Mouse (Mus musculus) layer of hippocampus, adult 2 months (tissue): ENCODE results near the gene Foxn3. TPM values are rescaled to one million over a fixed set of nuclear protein-coding genes. Genes with fewer than 3 reads are reported as not detected.
A peak's percentile ranks its signal among the peaks of the same experiment; 100 is the strongest.

Experiments
- DNase-seq, 2 experiments: peaks; one replicate each; pipeline ENCODE4 v3.0.0; 2022; ENCODE audit warnings: low spot score in 2 of 2
- H3K27ac ChIP-seq: fragments of 200-600 bp; 2 replicates; pipeline ENCODE4 v1.8.1; 2022
- H3K4me3 ChIP-seq: fragments of 200-600 bp; 2 replicates; pipeline ENCODE4 v1.8.1; 2022; ENCODE audit warnings: mild to moderate bottlenecking
- CTCF ChIP-seq: fragments of 200-600 bp; conservative IDR thresholded peaks from 2 replicates; pipeline ENCODE4 v1.8.1; 2022; ENCODE audit warnings: antibody characterized with exemption, mild to moderate bottlenecking, moderate library complexity
- total RNA-seq, 2 experiments: library from RNA; stranded (reverse); gene quantifications; 2 replicates each; pipeline ENCODE4 v1.2.3; 2021

Gene Foxn3
- total RNA-seq, 2 experiments from 2014 or later = 45.9 to 53.7 TPM

- Histone ChIP-seq H3K27ac (peak overlapping the region; percentile 59), H3K4me3 (no peak overlapping the region)
- no peak for TF ChIP-seq CTCF
- DNase-seq = peak in 1 of 2 experiments; percentile 28
These were observed 226.8 kb downstream of the Foxn3 start for GRCm38 (mm10) chr12:99336349-99337170.

- TF ChIP-seq CTCF = no peak
- no peak overlapping the region for H3K4me3 ChIP-seq
- no peak for DNase-seq
- H3K27ac ChIP-seq = 0 out of 2 replicates have a peak overlapping the region, but pooled peaks have one; percentile 59
These were observed 227.8 kb downstream of the Foxn3 start for GRCm38 (mm10) chr12:99335628-99336027.

- TF ChIP-seq CTCF = no peak
- Histone ChIP-seq H3K27ac (no peak overlapping the region), H3K4me3 (no peak overlapping the region)
- no peak for DNase-seq
These were observed 229.4 kb downstream of the Foxn3 start for GRCm38 (mm10) chr12:99334026-99334425.

GRCm38 (mm10) chr12:99333304-99333968 lies 229.9 kb downstream of the Foxn3 start:
- TF ChIP-seq CTCF = no peak
- no peak for DNase-seq
- Histone ChIP-seq H3K4me3 (no peak overlapping the region), H3K27ac (no peak overlapping the region)

GRCm38 (mm10) chr12:99332144-99332807 lies 231.1 kb downstream of the Foxn3 start:
- H3K27ac ChIP-seq = peak overlapping the region; percentile 7; the same call in 1 of the 2 replicates
- DNase-seq = no peak
- no peak for TF ChIP-seq CTCF
- no peak overlapping the region for H3K4me3 ChIP-seq

GRCm38 (mm10) chr12:99331341-99331947 lies 231.9 kb downstream of the Foxn3 start:
- H3K27ac ChIP-seq = no peak overlapping the region
- DNase-seq = no peak
- TF ChIP-seq CTCF = no peak
- H3K4me3 ChIP-seq = no peak overlapping the region

- Histone ChIP-seq H3K27ac (no peak overlapping the region), H3K4me3 (no peak overlapping the region)
- no peak for DNase-seq
- no peak for TF ChIP-seq CTCF
These were observed 232.5 kb downstream of the Foxn3 start for GRCm38 (mm10) chr12:99330822-99331285.

- TF ChIP-seq CTCF = no peak
- no peak overlapping the region for H3K27ac ChIP-seq
- no peak for DNase-seq
- H3K4me3 ChIP-seq = no peak overlapping the region
These were observed 233.8 kb downstream of the Foxn3 start for GRCm38 (mm10) chr12:99329301-99330257.

GRCm38 (mm10) chr12:99326157-99326556 lies 237.2 kb downstream of the Foxn3 start:
- Histone ChIP-seq H3K27ac (no peak overlapping the region), H3K4me3 (no peak overlapping the region)
- no peak for DNase-seq
- no peak for TF ChIP-seq CTCF

GRCm38 (mm10) chr12:99321633-99322431 lies 241.6 kb downstream of the Foxn3 start:
- DNase-seq = no peak
- Histone ChIP-seq H3K27ac (no peak overlapping the region), H3K4me3 (no peak overlapping the region)
- no peak for TF ChIP-seq CTCF

GRCm38 (mm10) chr12:99320966-99321496 lies 242.4 kb downstream of the Foxn3 start:
- no peak for TF ChIP-seq CTCF
- no peak for DNase-seq
- Histone ChIP-seq H3K4me3 (no peak overlapping the region), H3K27ac (no peak overlapping the region)
